Mouse (Mus musculus) limb, embryonic 12.5 days (tissue): ENCODE results near the gene Llph. TPM values are rescaled to one million over a fixed set of nuclear protein-coding genes. Genes with fewer than 3 reads are reported as not detected.

ENCODE experiments used
- ATAC-seq: fragments of 200-750 bp; cut with Nextera tagmentation; 2 replicates; pipeline ENCODE4 v1.8.0; 2017; ENCODE audit warnings: low read depth, moderate TSS enrichment; ENCODE audit not compliant: insufficient number of reproducible peaks, insufficient read depth, low FRiP score, low TSS enrichment
- H3K27ac ChIP-seq: fragments of 300-500 bp; sonication (generic); 2 replicates; pipeline ENCODE4 v1.5.1; 2016; ENCODE audit warnings: mild to moderate bottlenecking, moderate library complexity
- H3K27me3 ChIP-seq: fragments of 300-500 bp; sonication (generic); 2 replicates; pipeline ENCODE4 v1.6.1; 2016; ENCODE audit warnings: mild to moderate bottlenecking, moderate library complexity
- H3K36me3 ChIP-seq: fragments of 300-500 bp; sonication (generic); 2 replicates; pipeline ENCODE4 v1.6.1; 2016; ENCODE audit warnings: mild to moderate bottlenecking, moderate library complexity
- H3K4me1 ChIP-seq: fragments of 300-500 bp; sonication (generic); replicated peaks from 2 replicates; pipeline ENCODE4 v1.6.1; 2016
- H3K4me2 ChIP-seq: fragments of 300-500 bp; sonication (generic); 2 replicates; pipeline ENCODE4 v1.6.1; 2016; ENCODE audit warnings: mild to moderate bottlenecking, moderate library complexity
- H3K4me3 ChIP-seq: fragments of 300-500 bp; sonication (generic); replicated peaks from 2 replicates; pipeline ENCODE4 v1.5.1; 2016; ENCODE audit warnings: mild to moderate bottlenecking
- H3K9ac ChIP-seq: fragments of 300-500 bp; sonication (generic); replicated peaks from 2 replicates; pipeline ENCODE4 v1.6.1; 2016; ENCODE audit warnings: mild to moderate bottlenecking, moderate library complexity
- H3K9me3 ChIP-seq: fragments of 300-500 bp; sonication (generic); 2 replicates; pipeline ENCODE4 v1.6.1; 2016; ENCODE audit warnings: mild to moderate bottlenecking, moderate library complexity
- WGBS: fragments of 180-500 bp; shearing (Covaris S2); methylation state at CpG from one replicate; pipeline ENCODE4 v1.1.7; 2016; 5-methylcytosine and 5-hydroxymethylcytosine counted together
- polyA plus RNA-seq: library from polyadenylated mRNA; unstranded; fragments of >200 nt; fragmentation: Nextera tagmentation; extraction: Ambion mirVana; gene quantifications from 2 replicates; pipeline ENCODE4 v1.2.1, GENCODE M21; 2016

The Llph gene
- 47.7 and 50.0 TPM in 2 replicates for polyA plus RNA-seq

DNA sequence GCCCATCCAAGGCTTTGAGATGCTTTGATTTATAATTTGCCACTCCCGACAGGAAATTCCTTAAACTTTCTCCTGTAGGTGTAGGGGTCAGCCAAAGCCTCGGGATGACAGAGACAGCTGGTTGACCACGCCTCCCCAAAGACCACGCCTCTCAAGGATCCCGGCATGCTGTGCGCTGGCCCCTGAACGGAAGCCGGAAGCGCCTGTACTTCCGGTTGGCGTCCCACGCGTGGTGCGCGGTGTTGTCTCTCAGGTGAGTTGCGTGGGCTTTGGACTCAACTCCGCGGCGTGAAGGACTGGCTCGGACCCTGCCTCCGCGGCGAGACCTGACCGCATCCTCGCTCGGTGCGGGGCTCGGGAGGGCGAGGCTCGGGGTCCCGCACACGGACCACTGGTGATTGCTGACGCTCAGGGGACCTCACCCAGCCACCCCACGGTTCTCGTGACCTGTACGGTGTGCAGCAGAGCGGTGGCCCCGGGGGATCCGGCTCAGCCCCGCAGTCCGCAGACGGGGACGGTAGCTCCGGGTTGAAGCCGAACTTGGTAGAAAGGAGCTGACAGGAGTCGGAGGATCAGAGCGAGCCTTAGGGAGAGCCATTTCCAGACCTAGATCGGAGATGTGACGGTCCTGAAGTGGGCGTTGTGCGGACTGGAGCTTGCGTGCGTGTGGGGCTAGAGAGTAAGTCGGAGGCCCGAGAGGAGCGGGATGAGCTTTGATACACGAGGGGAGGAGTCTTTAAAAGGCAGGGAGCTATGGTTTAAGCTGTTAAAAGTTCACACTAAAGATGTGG lies at the start of gene Llph:
Gene Llph, plus strand, starts transcription at position 200 of the 791 bp plus-strand sequence.
- H3K36me3 ChIP-seq, result peaks cover 37% of the 10 kb centered on the region
- under 1% methylated on average over 57 of the region's 57 CpGs for WGBS
- peak within 1 kb of the TSS; percentile 88 for H3K9ac ChIP-seq
- no peaks in the 10 kb centered on the region for H3K9me3 ChIP-seq
- peak within 1 kb of the TSS; percentile 100 for H3K4me3 ChIP-seq
- H3K4me2 ChIP-seq, result peak within 1 kb of the TSS; percentile 87
- peak within 1 kb of the TSS; percentile 50; the same call in 1 of the 2 replicates for H3K27ac ChIP-seq
- ATAC-seq, result peak; percentile 87
- H3K27me3 ChIP-seq, result no peaks in the 10 kb centered on the region
- peaks cover 16% of the 10 kb centered on the region for H3K4me1 ChIP-seq

DNA sequence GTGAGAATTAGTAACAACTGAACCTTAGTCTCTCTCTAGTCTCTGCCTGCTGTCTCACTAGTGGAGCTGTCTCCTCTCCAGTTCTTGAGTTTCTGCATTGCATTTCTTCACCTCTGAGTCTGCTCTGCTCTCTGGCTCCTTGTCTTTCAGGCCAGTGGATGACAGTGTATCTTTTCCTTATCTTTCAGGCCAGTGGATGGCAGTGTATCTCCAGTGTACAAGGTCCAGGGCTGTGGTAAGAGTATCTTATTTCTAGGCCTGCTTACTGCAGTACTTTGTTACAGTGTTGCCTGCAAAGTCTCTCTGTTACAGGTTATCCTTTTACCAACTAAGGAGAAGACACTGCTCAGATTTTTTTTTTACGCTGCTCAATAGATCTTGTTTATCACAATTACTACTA lies 44.0 kb upstream of the Llph start:
- ATAC-seq, result no peak
- H3K4me2 ChIP-seq, result no peak overlapping the region
- H3K36me3 ChIP-seq, result no peaks in the 10 kb centered on the region
- H3K27me3 ChIP-seq, result no peaks in the 10 kb centered on the region
- H3K9ac ChIP-seq, result no peak overlapping the region
- H3K27ac ChIP-seq, result no peak overlapping the region
- no peaks in the 10 kb centered on the region for H3K4me1 ChIP-seq
- H3K9me3 ChIP-seq, result peaks cover 7% of the 10 kb centered on the region; the same call in 1 of the 2 replicates
- 95% methylated on average over 1 of the region's 1 CpGs for WGBS
- H3K4me3 ChIP-seq, result no peak overlapping the region

DNA sequence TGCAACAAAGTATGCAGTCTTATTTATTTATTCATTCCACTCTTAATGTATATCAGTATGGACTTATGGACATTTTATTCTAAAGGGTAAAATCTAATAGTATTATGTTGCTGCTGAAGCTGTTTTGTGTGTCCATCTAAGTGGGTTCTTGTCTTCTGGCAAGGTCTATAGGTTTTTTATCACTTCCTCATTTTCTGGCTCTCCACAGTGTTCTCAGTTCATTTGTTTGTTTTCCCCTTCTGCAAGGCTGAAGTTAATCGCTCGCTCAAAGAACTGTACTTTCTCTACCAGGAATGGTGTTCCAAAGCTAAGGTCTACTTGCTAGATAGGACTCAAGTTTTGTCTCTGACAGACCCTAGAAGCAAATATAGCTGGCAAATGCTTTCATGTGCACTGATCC lies 43.5 kb upstream of the Llph start:
- no peak overlapping the region for H3K4me3 ChIP-seq
- WGBS, result 84% methylated on average over 2 of the region's 2 CpGs
- no peak overlapping the region for H3K27ac ChIP-seq
- no peak for ATAC-seq
- H3K9ac ChIP-seq, result no peak overlapping the region
- no peaks in the 10 kb centered on the region for H3K4me1 ChIP-seq
- no peak overlapping the region for H3K4me2 ChIP-seq
- H3K9me3 ChIP-seq, result peaks cover 7% of the 10 kb centered on the region; the same call in 1 of the 2 replicates
- no peaks in the 10 kb centered on the region for H3K36me3 ChIP-seq
- H3K27me3 ChIP-seq, result no peaks in the 10 kb centered on the region

DNA sequence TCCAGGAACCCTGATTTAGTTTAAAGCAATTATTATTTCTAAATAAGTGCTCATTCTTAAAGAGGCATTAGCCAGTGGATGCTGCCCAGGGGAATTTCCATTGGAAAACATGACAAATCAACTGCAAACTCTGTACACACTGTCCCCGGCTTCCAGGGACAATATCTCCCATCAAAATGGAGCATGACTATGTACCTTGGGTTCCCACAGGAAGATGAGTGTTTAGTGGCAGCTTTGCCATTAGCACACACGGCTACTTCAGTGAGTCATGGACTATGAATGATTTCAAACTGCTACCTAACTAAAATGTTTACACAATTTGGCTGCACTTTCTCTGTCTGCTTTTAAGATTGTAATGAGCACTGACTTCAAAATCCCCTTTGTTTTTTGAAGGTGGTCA lies 38.4 kb upstream of the Llph start:
- Histone ChIP-seq H3K27ac (no peak overlapping the region), H3K36me3 (no peaks in the 10 kb centered on the region)
- 68% methylated on average over 2 of the region's 2 CpGs for WGBS

DNA sequence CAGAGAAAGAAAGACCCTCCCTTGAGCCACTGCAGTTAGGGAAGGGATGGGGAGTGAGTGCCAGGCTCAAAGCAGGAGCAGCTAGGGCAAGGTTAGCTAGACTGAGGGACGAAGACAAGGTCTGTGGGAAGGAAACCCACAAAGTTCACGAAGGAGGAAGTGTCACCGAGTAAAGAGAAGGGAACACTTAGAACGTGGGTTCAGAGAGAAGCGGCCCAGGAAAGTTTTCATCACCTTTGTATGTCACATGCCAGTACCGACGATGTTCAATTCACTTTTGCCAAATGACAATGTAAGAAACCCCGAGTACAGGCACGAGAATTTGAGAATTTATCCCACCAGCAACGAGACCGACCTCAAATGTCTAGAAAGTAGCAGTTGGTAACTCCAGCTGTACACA lies 37.6 kb upstream of the Llph start:
- Histone ChIP-seq H3K4me2 (no peak overlapping the region), H3K36me3 (no peaks in the 10 kb centered on the region), H3K9ac (no peak overlapping the region), H3K4me3 (no peak overlapping the region), H3K27me3 (no peaks in the 10 kb centered on the region), H3K9me3 (peaks cover 7% of the 10 kb centered on the region; the same call in 1 of the 2 replicates), H3K4me1 (no peaks in the 10 kb centered on the region), H3K27ac (no peak overlapping the region)
- ATAC-seq, result no peak
- 70% methylated on average over 11 of the region's 11 CpGs for WGBS

More for the DNA sequence above, 38.4 kb upstream of the Llph start:
- Histone ChIP-seq H3K9me3 (peaks cover 7% of the 10 kb centered on the region; the same call in 1 of the 2 replicates), H3K27me3 (no peaks in the 10 kb centered on the region), H3K4me3 (no peak overlapping the region), H3K9ac (no peak overlapping the region), H3K4me1 (no peaks in the 10 kb centered on the region), H3K4me2 (no peak overlapping the region)
- ATAC-seq, result no peak

DNA sequence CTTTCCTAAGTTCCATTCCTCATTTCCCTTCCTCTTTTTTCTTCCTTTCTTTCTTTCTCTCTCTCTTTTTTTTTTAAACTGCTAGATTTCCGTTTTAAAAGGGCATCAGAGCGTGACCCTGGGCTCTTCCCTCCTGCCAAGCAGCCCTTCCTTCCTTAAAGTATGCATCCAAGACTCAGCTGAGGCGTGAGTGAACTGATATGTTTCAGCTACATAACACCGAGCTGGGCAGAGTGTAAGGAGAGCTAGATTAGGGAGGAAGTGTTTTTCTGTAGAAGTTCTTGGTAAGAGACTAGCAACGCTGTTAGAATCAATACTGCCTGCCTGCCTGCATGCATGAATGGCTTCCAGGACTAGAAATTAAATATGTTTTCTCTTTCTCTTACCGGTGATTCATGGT lies 37.1 kb upstream of the Llph start:
- Histone ChIP-seq H3K9ac (no peak overlapping the region), H3K36me3 (no peaks in the 10 kb centered on the region), H3K27ac (no peak overlapping the region), H3K27me3 (no peaks in the 10 kb centered on the region), H3K4me2 (no peak overlapping the region), H3K4me1 (no peaks in the 10 kb centered on the region), H3K9me3 (peaks cover 7% of the 10 kb centered on the region; the same call in 1 of the 2 replicates), H3K4me3 (no peak overlapping the region)
- no peak for ATAC-seq
- 51% methylated on average over 6 of the region's 6 CpGs for WGBS

DNA sequence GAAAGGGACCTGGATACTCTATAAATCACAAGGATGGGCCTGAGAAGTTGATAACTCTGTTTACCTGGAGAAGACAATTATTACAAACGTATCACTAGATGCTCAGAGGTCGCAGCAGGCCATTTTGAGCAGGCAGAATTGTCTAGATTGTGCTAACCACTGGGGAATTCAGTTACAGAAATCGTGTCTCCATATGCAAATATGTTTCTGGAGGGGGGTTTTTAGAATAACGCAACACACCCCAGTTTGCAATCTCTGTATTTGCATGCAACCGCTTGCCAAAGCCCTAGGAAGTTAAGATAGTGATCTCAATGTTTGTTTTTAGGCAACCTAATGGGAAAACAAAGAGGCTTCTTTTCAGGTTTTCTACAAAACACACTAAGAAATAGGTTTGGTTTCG lies 35.7 kb upstream of the Llph start:
- no peaks in the 10 kb centered on the region for H3K36me3 ChIP-seq
- H3K9me3 ChIP-seq, result peaks cover 5% of the 10 kb centered on the region; the same call in 1 of the 2 replicates
- H3K4me1 ChIP-seq, result no peaks in the 10 kb centered on the region
- H3K27ac ChIP-seq, result no peak overlapping the region
- 86% methylated on average over 6 of the region's 6 CpGs for WGBS
- no peak for ATAC-seq
- H3K4me3 ChIP-seq, result no peak overlapping the region
- H3K4me2 ChIP-seq, result no peak overlapping the region
- no peak overlapping the region for H3K9ac ChIP-seq
- no peaks in the 10 kb centered on the region for H3K27me3 ChIP-seq

DNA sequence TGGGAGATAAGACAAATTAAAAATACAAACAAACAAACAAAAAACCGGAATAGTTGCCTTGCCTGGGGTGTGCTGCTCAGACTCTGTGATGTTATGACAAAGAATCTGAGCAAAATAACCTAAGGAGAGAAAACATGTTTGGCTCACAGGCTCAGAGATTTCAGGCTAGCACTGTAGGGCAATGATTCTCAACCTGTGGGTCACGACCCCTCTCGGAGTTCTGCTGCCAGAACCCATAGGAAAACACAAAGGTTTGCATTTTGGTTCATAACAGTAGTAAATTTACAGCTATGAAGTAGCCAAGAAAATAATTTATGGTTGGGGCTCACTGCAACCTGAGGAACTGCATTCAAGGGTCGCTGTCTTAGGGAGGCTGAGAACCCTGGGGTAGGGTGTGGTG lies 34.6 kb upstream of the Llph start:
- no peak overlapping the region for H3K4me3 ChIP-seq
- H3K36me3 ChIP-seq, result no peaks in the 10 kb centered on the region
- H3K4me1 ChIP-seq, result no peaks in the 10 kb centered on the region
- H3K9me3 ChIP-seq, result no peaks in the 10 kb centered on the region
- no peak overlapping the region for H3K9ac ChIP-seq
- WGBS, result 88% methylated on average over 4 of the region's 4 CpGs
- no peak overlapping the region for H3K27ac ChIP-seq
- no peak for ATAC-seq
- no peak overlapping the region for H3K4me2 ChIP-seq
- H3K27me3 ChIP-seq, result no peaks in the 10 kb centered on the region

DNA sequence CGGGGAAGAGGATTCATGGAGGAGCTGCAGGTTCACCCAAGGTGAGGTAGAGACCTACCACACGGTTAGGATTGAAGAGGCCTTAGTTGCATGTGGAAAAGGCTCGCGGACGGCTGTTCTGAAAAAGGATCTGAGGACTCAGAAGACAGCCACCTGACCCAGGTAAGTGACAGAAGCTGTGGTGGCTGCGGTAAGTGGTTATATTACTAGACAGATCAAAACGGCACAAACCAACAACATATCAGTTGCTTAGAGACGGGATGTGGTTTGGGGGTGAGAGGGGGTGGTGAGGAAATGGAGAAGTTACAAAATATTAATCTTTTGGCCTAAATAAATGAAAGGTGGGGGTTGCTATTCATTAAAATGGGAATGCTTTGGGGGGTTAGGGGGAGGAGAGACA lies 33.6 kb upstream of the Llph start:
- no peak overlapping the region for H3K9ac ChIP-seq
- no peak for ATAC-seq
- no peaks in the 10 kb centered on the region for H3K4me1 ChIP-seq
- H3K36me3 ChIP-seq, result no peaks in the 10 kb centered on the region
- no peak overlapping the region for H3K4me3 ChIP-seq
- WGBS, result 93% methylated on average over 8 of the region's 8 CpGs
- H3K9me3 ChIP-seq, result no peaks in the 10 kb centered on the region
- no peak overlapping the region for H3K27ac ChIP-seq
- H3K27me3 ChIP-seq, result no peaks in the 10 kb centered on the region
- H3K4me2 ChIP-seq, result no peak overlapping the region

DNA sequence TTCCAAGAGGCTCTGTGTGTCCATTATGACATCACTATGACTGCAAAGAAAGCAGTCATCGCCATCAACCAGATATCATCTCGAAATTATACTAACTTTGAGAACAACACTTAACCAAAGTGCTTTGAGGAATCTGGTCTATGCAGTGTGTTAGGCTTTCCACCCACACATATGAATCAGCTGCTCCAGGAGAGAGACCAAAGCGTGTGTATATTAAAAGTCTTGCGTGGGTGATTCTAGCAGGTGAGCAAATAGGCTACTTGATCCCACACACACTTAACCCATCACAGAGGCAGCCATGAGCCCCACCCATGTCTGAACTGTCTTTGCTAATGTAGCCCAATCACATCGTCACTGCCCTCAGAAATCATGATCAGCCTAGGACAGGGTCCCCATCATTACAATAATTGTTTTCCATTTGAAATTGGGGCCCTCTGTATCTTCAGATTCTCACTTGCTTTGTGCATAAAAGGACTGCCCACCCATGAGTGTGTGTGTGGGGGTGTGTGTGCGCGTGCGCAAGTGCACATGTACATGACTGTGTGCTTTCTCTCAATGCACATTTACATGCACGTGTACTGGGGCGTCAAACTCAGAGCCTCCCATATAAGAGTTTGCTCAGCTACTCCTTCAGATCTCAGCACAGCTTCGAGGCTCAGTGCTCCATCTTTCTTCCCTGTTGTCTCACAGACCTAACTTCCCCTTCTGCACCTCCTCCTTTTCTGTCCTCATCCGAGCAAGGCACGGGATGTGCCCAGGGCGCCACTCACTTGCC lies 29.6 kb upstream of the Llph start:
- Histone ChIP-seq H3K4me1 (peaks cover 7% of the 10 kb centered on the region), H3K27me3 (peaks cover 15% of the 10 kb centered on the region), H3K9me3 (no peaks in the 10 kb centered on the region), H3K27ac (no peak overlapping the region), H3K4me2 (no peak overlapping the region), H3K4me3 (no peak overlapping the region), H3K9ac (no peak overlapping the region), H3K36me3 (no peaks in the 10 kb centered on the region)
- 82% methylated on average over 14 of the region's 14 CpGs for WGBS
- ATAC-seq, result no peak

DNA sequence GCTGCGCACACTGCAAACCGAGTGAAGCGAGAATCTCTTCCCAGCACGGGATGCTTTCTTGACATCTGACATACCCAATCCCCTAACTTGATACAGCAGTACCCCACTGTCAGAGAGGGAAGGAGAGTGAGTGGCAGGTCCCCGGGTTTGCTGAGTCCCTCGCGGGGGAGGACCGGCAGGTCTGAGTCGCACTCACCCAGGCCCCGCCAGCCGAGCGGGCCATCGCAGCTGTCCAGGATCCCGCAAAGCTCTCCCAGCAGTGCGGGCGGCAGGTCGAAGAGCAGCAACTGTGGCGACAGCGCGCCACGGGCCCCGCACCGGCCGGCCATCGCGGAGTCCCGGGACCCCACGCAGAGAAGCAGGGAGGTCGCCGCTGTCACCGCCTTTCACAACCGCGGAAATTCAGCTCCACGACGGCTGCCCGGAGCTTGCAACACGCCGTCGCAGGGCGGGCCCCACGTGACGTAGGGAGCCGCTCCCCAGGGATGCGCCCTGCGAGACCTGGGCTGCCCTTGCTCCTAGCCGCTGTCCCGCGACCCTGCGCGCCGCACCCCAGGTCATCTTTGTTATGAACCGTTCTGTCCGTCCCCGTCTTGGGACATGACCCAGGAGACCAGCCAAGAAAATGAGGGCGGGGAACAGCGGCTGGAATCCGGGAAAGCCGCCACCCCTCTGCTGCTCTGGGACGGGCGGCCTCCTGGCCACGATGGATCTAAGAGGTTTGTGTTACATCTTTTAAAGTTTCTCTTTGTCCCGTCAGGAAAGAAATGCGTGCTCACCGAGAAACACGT lies 25.5 kb upstream of the Llph start, which contains the start of gene Tmbim4:
Gene Tmbim4, plus strand, starts transcription at position 460 of the 791 bp plus-strand sequence.
- H3K27me3 ChIP-seq, result peaks cover 19% of the 10 kb centered on the region
- WGBS, result 1% methylated on average over 65 of the region's 65 CpGs
- peaks cover 7% of the 10 kb centered on the region for H3K4me1 ChIP-seq
- H3K4me3 ChIP-seq, result peak within 1 kb of the TSS; percentile 61
- peak within 1 kb of the TSS; percentile 87 for H3K4me2 ChIP-seq
- no peaks in the 10 kb centered on the region for H3K36me3 ChIP-seq
- peak; percentile 63; the same call in 1 of the 2 replicates for ATAC-seq
- no peak within 1 kb of the TSS for H3K27ac ChIP-seq
- peak within 1 kb of the TSS; percentile 65 for H3K9ac ChIP-seq
- H3K9me3 ChIP-seq, result no peaks in the 10 kb centered on the region
